8 mouse cellular contexts compared by ENCODE assay signal in genomic region chr11:98836651-98837141, GRCm38 (mm10). TPM values are rescaled to one million over a fixed set of nuclear protein-coding genes. Genes with fewer than 3 reads are reported as not detected.
DNase-seq lines count a peak whose midpoint lies in the region; ATAC-seq and TF ChIP-seq lines count a peak whose summit lies in the region.

Gene Rapgefl1, plus strand, starts transcription at chr11:98836785.

- TF ChIP-seq CTCF in bone marrow, adult 2 months (IDR thresholded peaks at IDR 0.05; ENCODE audit: control insufficient read depth, insufficient read depth, low read length): no peak
- no peak for TF ChIP-seq CTCF in liver, adult 2 months (IDR thresholded peaks at IDR 0.05; ENCODE audit: low read depth, low read length)

- H3K4me1 ChIP-seq in bone marrow, adult 2 months (ENCODE audit: control insufficient read depth, insufficient read depth, low read length): no peaks in the 10 kb centered on the region; the same call in none of the 2 replicates
- H3K4me1 ChIP-seq in embryonic facial prominence, embryonic 14.5 days (ENCODE audit: control insufficient read depth, insufficient read depth, low read length): peaks cover 10% of the 10 kb centered on the region
- H3K4me1 ChIP-seq in kidney, embryonic 14.5 days (ENCODE audit: control insufficient read depth, insufficient read depth, low read length): peaks cover 20% of the 10 kb centered on the region
- H3K4me1 ChIP-seq in liver, adult 2 months (ENCODE audit: control insufficient read depth, insufficient read depth, low read length): peaks cover 2% of the 10 kb centered on the region; the same call in 1 of the 2 replicates

- H3K27ac ChIP-seq in bone marrow, adult 2 months (ENCODE audit: control insufficient read depth, insufficient read depth, low read depth, low read length, poor library complexity): peak within 1 kb of the TSS; percentile 85
- 0 out of 2 replicates have a peak within 1 kb of the TSS, but pooled peaks have one; percentile 15 for H3K27ac ChIP-seq in embryonic facial prominence, embryonic 14.5 days (replicated peaks; ENCODE audit: low read depth, low read length)
- no peak within 1 kb of the TSS for H3K27ac ChIP-seq in kidney, embryonic 14.5 days (ENCODE audit: low read depth, low read length)
- H3K27ac ChIP-seq in liver, adult 2 months (replicated peaks; ENCODE audit: insufficient read depth, low read depth, low read length): no peak within 1 kb of the TSS

- no peaks in the 10 kb centered on the region for H3K9me3 ChIP-seq in embryonic facial prominence, embryonic 14.5 days (ENCODE audit: control insufficient read depth, low read length)
- H3K9me3 ChIP-seq in kidney, embryonic 14.5 days (ENCODE audit: control insufficient read depth, low read length): no peaks in the 10 kb centered on the region

- DNase-seq in B cell, adult 2 months: peak; percentile 83 to 84
- DNase-seq in embryonic facial prominence, embryonic 14.5 days (ENCODE audit: low spot score): peak; percentile 86
- DNase-seq in heart, adult 9 months (ENCODE audit: low spot score in 2 of 2): peak; percentile 66 to 77
- peak; percentile 50 for DNase-seq in liver, adult 2 months (ENCODE audit: extremely low read depth, low read depth, low spot score)
- peak; percentile 79 to 91 for DNase-seq in spleen, postnatal 4 days (ENCODE audit: low spot score in 2 of 2)

- 1% methylated on average over 48 of the region's 48 CpGs for WGBS in bone marrow, adult 2 months
- WGBS in embryonic facial prominence, embryonic 14.5 days: 0% methylated on average over 9 of the region's 48 CpGs
- WGBS in kidney, embryonic 14.5 days: under 1% methylated on average over 45 of the region's 48 CpGs
- 1% methylated on average over 39 of the region's 48 CpGs for WGBS in liver, adult 2 months

- peak; percentile 93 for ATAC-seq in embryonic facial prominence, embryonic 14.5 days (ENCODE audit: low read depth)
- peak; percentile 87 for ATAC-seq in kidney, embryonic 14.5 days (ENCODE audit: low FRiP score, low TSS enrichment)

- peaks cover 23% of the 10 kb centered on the region for H3K36me3 ChIP-seq in embryonic facial prominence, embryonic 14.5 days (ENCODE audit: control insufficient read depth, insufficient read depth, low read length)
- H3K36me3 ChIP-seq in kidney, embryonic 14.5 days (ENCODE audit: control insufficient read depth, insufficient read depth, low read length): peaks cover 27% of the 10 kb centered on the region
- peaks cover 23% of the 10 kb centered on the region for H3K36me3 ChIP-seq in liver, adult 2 months (ENCODE audit: control insufficient read depth, insufficient read depth, low read length)
- peaks cover 16% of the 10 kb centered on the region for H3K36me3 ChIP-seq in myocyte (ENCODE audit: control insufficient read depth, insufficient read depth)

- H3K4me2 ChIP-seq in embryonic facial prominence, embryonic 14.5 days (ENCODE audit: low read depth, low read length): peak within 1 kb of the TSS; percentile 98
- peak within 1 kb of the TSS; percentile 100 for H3K4me2 ChIP-seq in kidney, embryonic 14.5 days (replicated peaks; ENCODE audit: low read depth, low read length)
- H3K4me2 ChIP-seq in myocyte (ENCODE audit: low read depth): peak within 1 kb of the TSS; percentile 76

- no peaks in the 10 kb centered on the region for H3K79me2 ChIP-seq in liver, adult 2 months (ENCODE audit: control insufficient read depth, insufficient read depth, low read length)
- H3K79me2 ChIP-seq in myocyte (ENCODE audit: control insufficient read depth, insufficient read depth): no peaks in the 10 kb centered on the region

- peak within 1 kb of the TSS; percentile 54 for H3K4me3 ChIP-seq in bone marrow, adult 2 months (replicated peaks; ENCODE audit: control insufficient read depth, low read depth, low read length)
- peak within 1 kb of the TSS; percentile 75 for H3K4me3 ChIP-seq in embryonic facial prominence, embryonic 14.5 days (ENCODE audit: low read depth, low read length)
- H3K4me3 ChIP-seq in kidney, embryonic 14.5 days (ENCODE audit: low read length): peak within 1 kb of the TSS; percentile 69
- peak within 1 kb of the TSS; percentile 92 for H3K4me3 ChIP-seq in liver, adult 2 months (ENCODE audit: insufficient read depth, low read depth, low read length)
- H3K4me3 ChIP-seq in myocyte: peak within 1 kb of the TSS; percentile 18

- H3ac ChIP-seq in myocyte (ENCODE audit: control insufficient read depth, insufficient read length): peak within 1 kb of the TSS; percentile 67

- H3K9ac ChIP-seq in embryonic facial prominence, embryonic 14.5 days (ENCODE audit: low read depth, low read length): peak within 1 kb of the TSS; percentile 77
- peak within 1 kb of the TSS; percentile 72 for H3K9ac ChIP-seq in kidney, embryonic 14.5 days (ENCODE audit: low read depth, low read length)
- peak within 1 kb of the TSS; percentile 98 for H3K9ac ChIP-seq in liver, adult 2 months (ENCODE audit: low read depth, low read length)

- H3K27me3 ChIP-seq in embryonic facial prominence, embryonic 14.5 days (replicated peaks; ENCODE audit: control insufficient read depth, insufficient read depth, low read length): no peaks in the 10 kb centered on the region; the same call in 1 of the 2 replicates
- no peaks in the 10 kb centered on the region for H3K27me3 ChIP-seq in kidney, embryonic 14.5 days (ENCODE audit: control insufficient read depth, insufficient read depth, low read length)
- peaks cover 2% of the 10 kb centered on the region; the same call in 1 of the 2 replicates for H3K27me3 ChIP-seq in liver, adult 2 months (ENCODE audit: control insufficient read depth, insufficient read depth, low read length)
- H3K27me3 ChIP-seq in myocyte (ENCODE audit: control insufficient read depth, insufficient read depth, insufficient read length): no peaks in the 10 kb centered on the region

- TF ChIP-seq POLR2A in bone marrow, adult 2 months (IDR thresholded peaks at IDR 0.05; ENCODE audit: borderline replicate concordance, control insufficient read depth, low read depth, low read length): peak; percentile 30; the same call in 1 of the 2 replicates
- no peak for TF ChIP-seq POLR2A in liver, adult 2 months (IDR thresholded peaks at IDR 0.05; ENCODE audit: extremely low read depth, insufficient read depth, low read length)
- TF ChIP-seq POLR2A in myocyte (IDR thresholded peaks at IDR 0.05; ENCODE audit: insufficient read length, low read depth): peak; percentile 82

TF ChIP-seq in myocyte, 11 proteins besides CTCF, POLR2A, EP300 and RAD21:
- TF ChIP-seq E2F4 (IDR thresholded peaks at IDR 0.05; ENCODE audit: insufficient read depth) (peak; percentile 80), SRF (IDR thresholded peaks at IDR 0.05; ENCODE audit: control insufficient read depth, insufficient read length, low read depth) (no peak), MYOD1 (IDR thresholded peaks at IDR 0.05; ENCODE audit: control insufficient read depth in 1 of 3, insufficient read length in 2 of 3, low read depth in 2 of 3) (peak in 1 of 3 experiments; percentile 2), POLR2AphosphoS2 (IDR thresholded peaks at IDR 0.05; ENCODE audit: insufficient read length, low read depth) (peak; percentile 93)

RNA-seq across cellular contexts. Expression of gene Rapgefl1, which starts in this region (rescaled TPM):
- polyA plus RNA-seq in bone marrow, adult 2 months (2011; ENCODE audit: insufficient read depth, insufficient read length, low replicate concordance, missing spikeins): 1.5 and 6.8 TPM in 2 replicates
- polyA plus RNA-seq in embryonic facial prominence, embryonic 14.5 days (2014; fragmentation: Nextera tagmentation; extraction: Ambion mirVana): 5.7 and 6.3 TPM in 2 replicates
- polyA plus RNA-seq in kidney, embryonic 14.5 days (2014; fragmentation: Nextera tagmentation; extraction: Ambion mirVana): 1.6 and 2.4 TPM in 2 replicates
- 0.13 and 0.18 TPM in 2 replicates for total RNA-seq in liver, adult 2 months (2014; rRNA removed)
- 1.4 and 1.9 TPM in 2 replicates for polyA plus RNA-seq in liver, adult 2 months (2012; rRNA removed)
- polyA plus RNA-seq in myocyte (2012; fragmentation: generic; extraction: Trizol): 3.5 TPM

Comparison
In these comparisons a context has a peak if more than half of its experiments do, and no peak if none do; other contexts are left out.
1. H3K27ac ChIP-seq: peak in bone marrow, adult 2 months (single experiment) and embryonic facial prominence, embryonic 14.5 days (single experiment); none in kidney, embryonic 14.5 days (single experiment) and liver, adult 2 months (single experiment).
2. H3K4me3 ChIP-seq: peak in every context shown above with its lines; median percentile 92 in liver, adult 2 months; 75 in embryonic facial prominence, embryonic 14.5 days; 69 in kidney, embryonic 14.5 days; 54 in bone marrow, adult 2 months; 18 in myocyte.
3. Peak in every context shown above with its lines, with median percentiles within 50 percentile points of each other: DNase-seq, H3K4me2 ChIP-seq and H3K9ac ChIP-seq.